Mouse (Mus musculus): ENCODE measurements around the gene Rasip1.

GRCm38 (mm10) chr7:45587631-45588592 is 39.4 kb upstream of the Rasip1 start:
- TF ChIP-seq CTCF (IDR thresholded peaks at IDR 0.05; ENCODE audit: low read depth) (no peak), EP300 (IDR thresholded peaks at IDR 0.05; ENCODE audit: low read depth) (no peak)
